Comparison of ENCODE assay signal across 23 mouse cellular contexts in genomic region chr4:102852808-102853207, GRCm38 (mm10).
A peak's percentile ranks its signal among the peaks of the same experiment; 100 is the strongest.
DNase-seq lines count a peak whose midpoint lies in the region; ATAC-seq and TF ChIP-seq lines count a peak whose summit lies in the region.
"Had no signal": no experiment of that assay in that cellular context is flagged by ENCODE, and none has a peak within 500 bp of the region (broad histone marks: within the 10 kb centered on the region; RNA-seq: fewer than 3 reads in every experiment).

No protein-coding gene starts in this region.

- ATAC-seq in CD4-positive, CD25-positive, alpha-beta regulatory T cell, adult 4 months = peak; percentile 89
- peak; percentile 49 for ATAC-seq in activated CD4-positive, CD25-positive, alpha-beta regulatory T cell, adult 4 months
- peak; percentile 48 for ATAC-seq in inflammation-experienced regulatory T-cells, adult 6 months
- ATAC-seq in liver, postnatal 0 days = no peak
- ATAC-seq: forebrain, embryonic 14.5 days; forebrain, embryonic 16.5 days; Patski had no signal

- H3K9ac ChIP-seq in liver, postnatal 0 days (replicated peaks) = no peak overlapping the region
- H3K9ac ChIP-seq: embryonic facial prominence, embryonic 13.5 days; embryonic facial prominence, embryonic 15.5 days; forebrain, embryonic 12.5 days had no signal

- no peak for TF ChIP-seq EP300 in liver, postnatal 0 days (IDR thresholded peaks at IDR 0.05; ENCODE audit: low read depth)

- H3K9me3 ChIP-seq in liver, postnatal 0 days (ENCODE audit: low read length) = no peaks in the 10 kb centered on the region
- H3K9me3 ChIP-seq: embryonic facial prominence, embryonic 13.5 days; embryonic facial prominence, embryonic 15.5 days; forebrain, embryonic 10.5 days; forebrain, embryonic 12.5 days had no signal

- no peaks in the 10 kb centered on the region for H3K36me3 ChIP-seq in liver, postnatal 0 days (replicated peaks; ENCODE audit: insufficient read depth, low read length)
- H3K36me3 ChIP-seq: embryonic facial prominence, embryonic 13.5 days; embryonic facial prominence, embryonic 15.5 days; forebrain, embryonic 10.5 days; forebrain, embryonic 12.5 days; G1E had no signal

- H3K27me3 ChIP-seq in liver, postnatal 0 days (ENCODE audit: insufficient read depth, low read length) = no peaks in the 10 kb centered on the region
- H3K27me3 ChIP-seq: embryonic facial prominence, embryonic 13.5 days; embryonic facial prominence, embryonic 15.5 days; forebrain, embryonic 12.5 days had no signal

- no peak for TF ChIP-seq CTCF in liver, postnatal 0 days (IDR thresholded peaks at IDR 0.05; ENCODE audit: low read depth)

- no peaks in the 10 kb centered on the region; the same call in 1 of the 2 replicates for H3K4me1 ChIP-seq in liver, postnatal 0 days (ENCODE audit: insufficient read depth)
- H3K4me1 ChIP-seq: embryonic facial prominence, embryonic 13.5 days; embryonic facial prominence, embryonic 15.5 days had no signal

- no peak overlapping the region for H3K4me2 ChIP-seq in liver, postnatal 0 days (ENCODE audit: low read depth, low read length)
- H3K4me2 ChIP-seq: embryonic facial prominence, embryonic 13.5 days; embryonic facial prominence, embryonic 15.5 days; forebrain, embryonic 12.5 days had no signal

- WGBS in liver, postnatal 0 days (ENCODE audit: insufficient replicate concordance) = 58% methylated on average over 5 of the region's 5 CpGs

- no peak overlapping the region; the same call in 1 of the 2 replicates for H3K27ac ChIP-seq in liver, postnatal 0 days (ENCODE audit: low read depth)
- H3K27ac ChIP-seq: embryonic facial prominence, embryonic 13.5 days; embryonic facial prominence, embryonic 15.5 days; forebrain, embryonic 10.5 days; forebrain, embryonic 12.5 days had no signal

- H3K4me3 ChIP-seq in liver, postnatal 0 days (ENCODE audit: low read depth, low read length) = no peak overlapping the region
- H3K4me3 ChIP-seq: embryonic facial prominence, embryonic 13.5 days; embryonic facial prominence, embryonic 15.5 days; erythroblast, embryonic 14.5 days; forebrain, embryonic 10.5 days; forebrain, embryonic 12.5 days had no signal

- no peak for DNase-seq in liver, postnatal 0 days
- DNase-seq in layer of hippocampus, adult 9-11 months = no peak
- no peak for DNase-seq in gastrocnemius, postnatal 25 days
- DNase-seq: adrenal gland, adult 2 months; adrenal gland, postnatal 10 days; adrenal gland, postnatal 25 days; cerebellum, adult 11 months; cerebellum, adult 8-10 months; cerebellum, adult 9-11 months; cerebellum, postnatal 36 days; embryo, embryonic 11 days had no signal
